Mouse (Mus musculus) cerebellum, adult 2 months (tissue): Measurements from ENCODE around the gene Utp3.

Experiments
- CTCF ChIP-seq: fragments of 200-500 bp; IDR thresholded peaks from 2 replicates; pipeline ENCODE4 v1.5.1; 2011; ENCODE audit warnings: low read depth, mild to moderate bottlenecking, control low read depth, low read length, moderate library complexity, borderline replicate concordance; ENCODE audit not compliant: insufficient read depth
- POLR2A ChIP-seq: fragments of 200-500 bp; IDR thresholded peaks from 2 replicates; pipeline ENCODE4 v1.6.1; 2011; ENCODE audit warnings: low read length, control low read depth, borderline replicate concordance; ENCODE audit not compliant: insufficient read depth

DNA sequence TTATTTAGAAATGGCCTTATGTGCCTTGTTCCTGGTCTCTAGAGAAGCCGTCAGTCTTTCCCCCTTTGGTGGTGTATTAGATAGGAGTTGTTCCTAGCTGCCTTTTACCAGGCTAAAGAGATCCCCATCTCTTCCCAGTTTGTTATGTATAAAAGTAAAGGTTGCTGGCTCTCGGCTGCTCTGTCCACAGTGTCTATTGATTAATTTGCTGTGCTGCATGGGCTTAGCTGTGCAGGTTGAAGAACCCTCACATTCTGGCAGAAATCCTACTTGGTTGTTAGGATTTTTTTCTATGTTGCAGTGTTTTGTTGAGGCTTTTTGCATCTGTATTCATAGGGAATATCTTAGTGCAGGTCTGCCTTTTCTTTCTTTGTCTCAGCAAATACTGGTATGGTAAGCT is 47.8 kb downstream of the Utp3 start:
- TF ChIP-seq POLR2A (no peak), CTCF (no peak)
